Mouse (Mus musculus): ENCODE data around the gene Gm42878.
"Not testable (repeated sequence)": the region's sequence is repeated elsewhere in the genome, so short reads cannot be mapped to it uniquely, and the experiment has no call there.

DNA sequence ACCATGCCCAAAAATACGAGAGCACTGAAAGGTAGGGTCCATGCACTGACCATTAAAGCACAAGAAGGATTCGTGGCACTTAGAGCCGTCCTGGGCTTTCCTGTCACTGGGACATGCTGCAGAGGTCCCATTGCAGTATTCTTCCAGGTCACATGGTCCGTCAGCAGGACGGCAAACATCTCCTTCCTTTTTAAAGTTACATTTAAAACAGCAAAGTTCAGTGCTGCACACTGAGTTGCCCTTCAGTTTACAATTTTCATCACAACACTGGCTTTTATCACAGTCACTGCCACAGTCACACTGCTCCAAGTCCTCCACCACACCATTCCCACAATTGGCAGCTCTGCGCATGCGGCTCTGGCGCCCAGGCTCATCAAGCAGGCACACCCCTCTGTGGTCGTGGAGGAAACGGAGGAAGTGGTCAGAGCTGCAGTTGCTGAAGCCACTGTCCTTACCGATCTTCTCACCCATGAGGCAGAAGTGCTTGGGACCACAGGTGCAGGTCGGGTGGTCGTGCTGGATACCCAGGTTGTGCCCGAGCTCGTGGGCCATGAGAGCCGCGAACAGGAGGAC, 43.8 kb downstream of the Gm42878 start:
- not testable (repeated sequence) for TF ChIP-seq CTCF (IDR thresholded peaks at IDR 0.05; ENCODE audit: borderline replicate concordance, insufficient read depth, low read depth, low read length); POLR2A (IDR thresholded peaks at IDR 0.05; ENCODE audit: borderline replicate concordance, insufficient read depth, low read length)
